ENCODE assay signal across 7 mouse cellular contexts in genomic region chr9:107605041-107605661, GRCm38 (mm10). TPM values are rescaled to one million over a fixed set of nuclear protein-coding genes. Genes with fewer than 3 reads are reported as not detected.
A peak's percentile ranks its signal among the peaks of the same experiment; 100 is the strongest.
DNase-seq lines count a peak whose midpoint lies in the region; ATAC-seq lines count a peak whose summit lies in the region.

No protein-coding gene starts in this region.

- peak overlapping the region; percentile 83 for H3K27ac ChIP-seq in midbrain, embryonic 10.5 days (replicated peaks)
- H3K27ac ChIP-seq in midbrain, embryonic 15.5 days = no peak overlapping the region
- no peak overlapping the region for H3K27ac ChIP-seq in hindbrain, embryonic 12.5 days
- no peak overlapping the region for H3K27ac ChIP-seq in neural tube, embryonic 15.5 days (replicated peaks)

- peak overlapping the region; percentile 41 for H3K4me3 ChIP-seq in midbrain, embryonic 10.5 days
- no peak overlapping the region for H3K4me3 ChIP-seq in midbrain, embryonic 15.5 days
- peak overlapping the region; percentile 17; the same call in 1 of the 2 replicates for H3K4me3 ChIP-seq in hindbrain, embryonic 12.5 days
- H3K4me3 ChIP-seq in neural tube, embryonic 15.5 days (replicated peaks) = no peak overlapping the region

- WGBS in midbrain, embryonic 10.5 days = 36% methylated on average over 23 of the region's 23 CpGs
- 45% methylated on average over 23 of the region's 23 CpGs for WGBS in midbrain, embryonic 15.5 days
- WGBS in hindbrain, embryonic 12.5 days = 38% methylated on average over 22 of the region's 23 CpGs
- 38% methylated on average over 23 of the region's 23 CpGs for WGBS in neural tube, embryonic 15.5 days

- no peak overlapping the region for H3K9ac ChIP-seq in midbrain, embryonic 15.5 days
- H3K9ac ChIP-seq in hindbrain, embryonic 12.5 days = peak overlapping the region; percentile 38; the same call in 1 of the 2 replicates
- H3K9ac ChIP-seq in neural tube, embryonic 15.5 days (replicated peaks) = no peak overlapping the region

- no peaks in the 10 kb centered on the region for H3K9me3 ChIP-seq in midbrain, embryonic 10.5 days (replicated peaks)
- H3K9me3 ChIP-seq in midbrain, embryonic 15.5 days = no peaks in the 10 kb centered on the region
- no peaks in the 10 kb centered on the region for H3K9me3 ChIP-seq in hindbrain, embryonic 12.5 days (replicated peaks)
- H3K9me3 ChIP-seq in neural tube, embryonic 15.5 days (replicated peaks) = no peaks in the 10 kb centered on the region

- H3K27me3 ChIP-seq in midbrain, embryonic 10.5 days (ENCODE audit: low read depth, poor library complexity, severe bottlenecking) = peaks cover 46% of the 10 kb centered on the region
- no peaks in the 10 kb centered on the region for H3K27me3 ChIP-seq in midbrain, embryonic 15.5 days (replicated peaks)
- H3K27me3 ChIP-seq in hindbrain, embryonic 12.5 days = peaks cover 3% of the 10 kb centered on the region; the same call in 1 of the 2 replicates
- no peaks in the 10 kb centered on the region for H3K27me3 ChIP-seq in neural tube, embryonic 15.5 days (replicated peaks)

- no peak overlapping the region for H3K4me2 ChIP-seq in midbrain, embryonic 15.5 days
- peak overlapping the region; percentile 39 for H3K4me2 ChIP-seq in hindbrain, embryonic 12.5 days (replicated peaks)
- H3K4me2 ChIP-seq in neural tube, embryonic 15.5 days = peak overlapping the region; percentile 41

- H3K4me1 ChIP-seq in midbrain, embryonic 10.5 days = peaks cover 85% of the 10 kb centered on the region
- peaks cover 14% of the 10 kb centered on the region for H3K4me1 ChIP-seq in midbrain, embryonic 15.5 days
- H3K4me1 ChIP-seq in hindbrain, embryonic 12.5 days = peaks cover 59% of the 10 kb centered on the region
- peaks cover 37% of the 10 kb centered on the region for H3K4me1 ChIP-seq in neural tube, embryonic 15.5 days

- H3K36me3 ChIP-seq in midbrain, embryonic 10.5 days = no peaks in the 10 kb centered on the region
- H3K36me3 ChIP-seq in midbrain, embryonic 15.5 days (replicated peaks) = no peaks in the 10 kb centered on the region
- no peaks in the 10 kb centered on the region for H3K36me3 ChIP-seq in hindbrain, embryonic 12.5 days
- H3K36me3 ChIP-seq in neural tube, embryonic 15.5 days = no peaks in the 10 kb centered on the region

- no peak for DNase-seq in midbrain, embryonic 10.5 days (ENCODE audit: low spot score)
- DNase-seq in kidney, postnatal 25 days = peak; percentile 63 to 90
- no peak for DNase-seq in cerebellum, postnatal 4 days (ENCODE audit: low spot score in 2 of 2)

- no peak for ATAC-seq in midbrain, embryonic 15.5 days (replicated peaks)
- no peak for ATAC-seq in hindbrain, embryonic 12.5 days (ENCODE audit: low FRiP score)
- ATAC-seq in neural tube, embryonic 15.5 days (ENCODE audit: low FRiP score) = no peak
- ATAC-seq in activated CD4-positive, CD25-positive, alpha-beta regulatory T cell, adult 4 months = no peak

RNA-seq across cellular contexts. Expression of gene Sema3b, which starts 3.9 kb away (rescaled TPM):
- polyA plus RNA-seq in midbrain, embryonic 10.5 days (2016; fragmentation: Nextera tagmentation; extraction: Ambion mirVana) = 1.8 and 3.2 TPM in 2 replicates
- 4.3 and 4.9 TPM in 2 replicates for polyA plus RNA-seq in midbrain, embryonic 15.5 days (2015; fragmentation: Nextera tagmentation; extraction: Ambion mirVana)
- 5.1 TPM in 2 replicates for polyA plus RNA-seq in hindbrain, embryonic 12.5 days (2016; fragmentation: Nextera tagmentation; extraction: Ambion mirVana)
- 6.6 and 9.7 TPM in 2 replicates for polyA plus RNA-seq in neural tube, embryonic 15.5 days (2015; fragmentation: Nextera tagmentation; extraction: Ambion mirVana)
- not detected for polyA plus RNA-seq in activated CD4-positive, CD25-positive, alpha-beta regulatory T cell, adult 4 months (2017; shearing (Covaris generic))

RNA-seq across cellular contexts. Expression of gene Ifrd2, which starts 17.7 kb away (rescaled TPM):
- polyA plus RNA-seq in midbrain, embryonic 10.5 days (2016; fragmentation: Nextera tagmentation; extraction: Ambion mirVana) = 46.3 and 56.8 TPM in 2 replicates
- 14.5 and 16.9 TPM in 2 replicates for polyA plus RNA-seq in midbrain, embryonic 15.5 days (2015; fragmentation: Nextera tagmentation; extraction: Ambion mirVana)
- 19.5 and 21.9 TPM in 2 replicates for polyA plus RNA-seq in hindbrain, embryonic 12.5 days (2016; fragmentation: Nextera tagmentation; extraction: Ambion mirVana)
- 14.4 and 25.2 TPM in 2 replicates for polyA plus RNA-seq in neural tube, embryonic 15.5 days (2015; fragmentation: Nextera tagmentation; extraction: Ambion mirVana)
- 10 to 100 TPM; 28.7 to 33.8 TPM for polyA plus RNA-seq in activated CD4-positive, CD25-positive, alpha-beta regulatory T cell, adult 4 months (2017; shearing (Covaris generic))

RNA-seq across cellular contexts. Expression of gene Hyal3, which starts 24.5 kb away (rescaled TPM):
- polyA plus RNA-seq in midbrain, embryonic 10.5 days (2016; fragmentation: Nextera tagmentation; extraction: Ambion mirVana) = 0.62 and 0.96 TPM in 2 replicates
- polyA plus RNA-seq in midbrain, embryonic 15.5 days (2015; fragmentation: Nextera tagmentation; extraction: Ambion mirVana) = 1.8 TPM in 2 replicates
- polyA plus RNA-seq in hindbrain, embryonic 12.5 days (2016; fragmentation: Nextera tagmentation; extraction: Ambion mirVana) = 1.2 and 1.4 TPM in 2 replicates
- polyA plus RNA-seq in neural tube, embryonic 15.5 days (2015; fragmentation: Nextera tagmentation; extraction: Ambion mirVana) = 2.0 and 2.2 TPM in 2 replicates
- polyA plus RNA-seq in activated CD4-positive, CD25-positive, alpha-beta regulatory T cell, adult 4 months (2017; shearing (Covaris generic)) = under 1 TPM; 0.25 to 0.90 TPM

RNA-seq across cellular contexts. Expression of gene Naa80, which starts 26.5 kb away (rescaled TPM):
- 17.6 and 18.2 TPM in 2 replicates for polyA plus RNA-seq in midbrain, embryonic 10.5 days (2016; fragmentation: Nextera tagmentation; extraction: Ambion mirVana)
- 21.4 and 23.1 TPM in 2 replicates for polyA plus RNA-seq in midbrain, embryonic 15.5 days (2015; fragmentation: Nextera tagmentation; extraction: Ambion mirVana)
- polyA plus RNA-seq in hindbrain, embryonic 12.5 days (2016; fragmentation: Nextera tagmentation; extraction: Ambion mirVana) = 13.5 and 15.0 TPM in 2 replicates
- 16.9 and 19.7 TPM in 2 replicates for polyA plus RNA-seq in neural tube, embryonic 15.5 days (2015; fragmentation: Nextera tagmentation; extraction: Ambion mirVana)
- 10 to 100 TPM; 16.6 to 21.7 TPM for polyA plus RNA-seq in activated CD4-positive, CD25-positive, alpha-beta regulatory T cell, adult 4 months (2017; shearing (Covaris generic))

RNA-seq across cellular contexts. Expression of gene Hyal1, which starts 28.4 kb away (rescaled TPM):
- polyA plus RNA-seq in midbrain, embryonic 10.5 days (2016; fragmentation: Nextera tagmentation; extraction: Ambion mirVana) = 6.8 and 9.3 TPM in 2 replicates
- polyA plus RNA-seq in midbrain, embryonic 15.5 days (2015; fragmentation: Nextera tagmentation; extraction: Ambion mirVana) = 7.9 and 9.5 TPM in 2 replicates
- 8.1 and 9.6 TPM in 2 replicates for polyA plus RNA-seq in hindbrain, embryonic 12.5 days (2016; fragmentation: Nextera tagmentation; extraction: Ambion mirVana)
- 8.5 and 11.0 TPM in 2 replicates for polyA plus RNA-seq in neural tube, embryonic 15.5 days (2015; fragmentation: Nextera tagmentation; extraction: Ambion mirVana)
- 1 to 10 TPM; 4.1 to 4.3 TPM for polyA plus RNA-seq in activated CD4-positive, CD25-positive, alpha-beta regulatory T cell, adult 4 months (2017; shearing (Covaris generic))

Comparison
In these comparisons a context has a peak if more than half of its experiments do, and no peak if none do; other contexts are left out.
1. H3K4me3 ChIP-seq: peak in midbrain, embryonic 10.5 days (single experiment) and hindbrain, embryonic 12.5 days (single experiment); none in midbrain, embryonic 15.5 days (single experiment) and neural tube, embryonic 15.5 days (single experiment).
2. DNase-seq: peak in kidney, postnatal 25 days (2 of 2); none in midbrain, embryonic 10.5 days (single experiment) and cerebellum, postnatal 4 days (0 of 2).